Mouse (Mus musculus): Measurements from ENCODE around the gene Kmt5a. TPM values are rescaled to one million over a fixed set of nuclear protein-coding genes. Genes with fewer than 3 reads are reported as not detected.

Kmt5a gene
- polyA plus RNA-seq, 1 experiment from 2014 or later = 37.5 TPM

DNA sequence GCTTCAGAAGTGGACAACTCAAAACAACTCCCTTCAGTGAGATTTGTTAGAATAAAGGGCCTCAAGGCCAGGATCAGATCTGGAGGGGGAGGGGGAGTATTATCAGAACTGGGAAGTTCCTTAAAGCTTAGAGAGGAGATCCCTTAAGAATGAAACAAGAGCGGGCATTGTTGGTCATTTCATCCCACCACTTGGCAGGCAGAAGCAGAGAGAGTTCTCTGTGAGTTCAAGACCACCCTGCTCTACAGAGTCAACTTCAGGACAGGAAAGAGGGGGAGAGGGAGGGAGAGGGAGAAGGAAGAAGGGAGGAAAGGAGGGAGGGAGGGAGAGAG, 39.1 kb downstream of the Kmt5a start:
- 80% methylated on average over 1 of the region's 1 CpGs for WGBS
- no peak for DNase-seq (ENCODE audit: low spot score)
- H3K36me3 ChIP-seq = no peaks in the 10 kb centered on the region
- no peaks in the 10 kb centered on the region for H3K9me3 ChIP-seq (replicated peaks)
- peaks cover 41% of the 10 kb centered on the region for H3K4me1 ChIP-seq
- peak overlapping the region; percentile 85 for H3K4me3 ChIP-seq
- H3K27ac ChIP-seq (replicated peaks) = peak overlapping the region; percentile 71; the same call in 1 of the 2 replicates
- H3K27me3 ChIP-seq (ENCODE audit: low read depth, poor library complexity, severe bottlenecking) = no peaks in the 10 kb centered on the region

DNA sequence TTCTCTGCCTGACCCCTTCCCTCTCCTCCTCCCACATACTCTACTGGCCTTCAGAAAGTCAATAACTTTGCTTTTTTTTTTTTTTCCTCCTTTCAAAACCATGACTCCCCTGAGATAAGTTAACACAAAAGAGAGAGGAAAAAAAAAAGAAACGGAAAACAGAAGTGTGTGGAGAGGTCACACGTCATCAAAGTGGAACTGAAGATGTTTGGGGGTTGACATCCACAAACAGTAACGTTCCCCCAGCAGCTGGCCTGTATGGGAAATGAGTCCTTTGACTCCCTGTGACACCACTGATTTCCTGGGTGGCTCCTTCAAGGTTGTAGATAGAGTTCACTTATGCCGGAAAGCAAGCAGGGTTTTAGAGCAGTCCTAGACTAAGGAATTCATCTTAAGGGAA, 40.4 kb downstream of the Kmt5a start:
- Histone ChIP-seq H3K27ac (replicated peaks) (no peak overlapping the region), H3K27me3 (ENCODE audit: low read depth, poor library complexity, severe bottlenecking) (no peaks in the 10 kb centered on the region), H3K9me3 (replicated peaks) (no peaks in the 10 kb centered on the region), H3K4me1 (peaks cover 51% of the 10 kb centered on the region), H3K36me3 (no peaks in the 10 kb centered on the region), H3K4me3 (no peak overlapping the region)
- 77% methylated on average over 4 of the region's 4 CpGs for WGBS
- no peak for DNase-seq (ENCODE audit: low spot score)

DNA sequence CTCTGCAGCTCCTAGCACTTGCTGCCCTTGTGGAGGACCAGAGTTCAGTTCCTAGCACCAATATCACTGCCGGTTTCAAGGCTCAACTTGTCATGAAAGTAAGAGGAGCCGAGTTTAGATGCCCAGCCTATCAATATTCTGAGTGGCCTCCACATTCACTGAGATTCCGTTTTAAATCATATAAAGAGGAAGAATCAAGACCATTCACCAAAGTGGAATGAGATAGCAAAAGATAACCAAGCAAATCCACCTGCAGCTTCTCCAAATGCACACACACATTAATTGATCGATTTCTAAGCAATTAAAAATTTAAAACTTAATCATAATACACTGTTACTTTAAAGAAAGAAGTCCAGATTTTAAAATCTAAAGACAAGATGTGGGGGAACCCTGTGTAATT, 42.0 kb downstream of the Kmt5a start:
- H3K27ac ChIP-seq (replicated peaks) = no peak overlapping the region
- H3K36me3 ChIP-seq = peaks cover 8% of the 10 kb centered on the region; the same call in 1 of the 2 replicates
- H3K4me3 ChIP-seq = no peak overlapping the region
- no peaks in the 10 kb centered on the region for H3K27me3 ChIP-seq (ENCODE audit: low read depth, poor library complexity, severe bottlenecking)
- H3K9me3 ChIP-seq (replicated peaks) = no peaks in the 10 kb centered on the region
- WGBS = 89% methylated on average over 4 of the region's 4 CpGs
- no peak for DNase-seq (ENCODE audit: low spot score)
- peaks cover 38% of the 10 kb centered on the region for H3K4me1 ChIP-seq

DNA sequence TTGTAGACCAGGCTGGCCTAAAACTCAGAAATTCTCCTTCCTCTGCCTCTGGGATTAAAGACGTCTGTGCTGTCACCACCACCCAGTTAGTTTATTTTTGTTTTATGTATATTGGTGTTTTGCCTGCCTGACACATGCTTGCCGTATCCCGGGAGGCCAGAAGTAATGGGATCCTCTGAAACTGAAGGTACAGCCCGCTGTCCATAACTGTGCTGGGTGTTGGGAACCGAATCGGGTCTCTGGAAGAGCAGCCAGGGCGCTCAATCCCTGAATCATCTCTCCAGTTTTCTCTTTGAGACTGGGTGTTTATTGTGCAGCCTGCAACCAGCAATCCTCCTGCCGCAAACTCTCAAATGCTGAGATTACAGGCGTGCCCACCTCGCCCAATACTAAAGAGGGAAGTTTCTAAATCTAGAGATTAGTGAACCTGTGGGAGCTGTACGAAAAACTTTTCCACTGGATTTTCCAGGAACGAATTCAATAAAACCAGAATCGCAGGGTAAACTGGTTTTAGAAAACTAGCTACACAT, 42.8 kb downstream of the Kmt5a start:
- H3K36me3 ChIP-seq = peaks cover 13% of the 10 kb centered on the region
- H3K4me3 ChIP-seq = peak overlapping the region; percentile 79
- H3K9me3 ChIP-seq (replicated peaks) = no peaks in the 10 kb centered on the region
- H3K27me3 ChIP-seq (ENCODE audit: low read depth, poor library complexity, severe bottlenecking) = no peaks in the 10 kb centered on the region
- peaks cover 30% of the 10 kb centered on the region for H3K4me1 ChIP-seq
- H3K27ac ChIP-seq (replicated peaks) = peak overlapping the region; percentile 99
- peak; percentile 52 for DNase-seq (ENCODE audit: low spot score)
- 7% methylated on average over 13 of the region's 13 CpGs for WGBS

DNA sequence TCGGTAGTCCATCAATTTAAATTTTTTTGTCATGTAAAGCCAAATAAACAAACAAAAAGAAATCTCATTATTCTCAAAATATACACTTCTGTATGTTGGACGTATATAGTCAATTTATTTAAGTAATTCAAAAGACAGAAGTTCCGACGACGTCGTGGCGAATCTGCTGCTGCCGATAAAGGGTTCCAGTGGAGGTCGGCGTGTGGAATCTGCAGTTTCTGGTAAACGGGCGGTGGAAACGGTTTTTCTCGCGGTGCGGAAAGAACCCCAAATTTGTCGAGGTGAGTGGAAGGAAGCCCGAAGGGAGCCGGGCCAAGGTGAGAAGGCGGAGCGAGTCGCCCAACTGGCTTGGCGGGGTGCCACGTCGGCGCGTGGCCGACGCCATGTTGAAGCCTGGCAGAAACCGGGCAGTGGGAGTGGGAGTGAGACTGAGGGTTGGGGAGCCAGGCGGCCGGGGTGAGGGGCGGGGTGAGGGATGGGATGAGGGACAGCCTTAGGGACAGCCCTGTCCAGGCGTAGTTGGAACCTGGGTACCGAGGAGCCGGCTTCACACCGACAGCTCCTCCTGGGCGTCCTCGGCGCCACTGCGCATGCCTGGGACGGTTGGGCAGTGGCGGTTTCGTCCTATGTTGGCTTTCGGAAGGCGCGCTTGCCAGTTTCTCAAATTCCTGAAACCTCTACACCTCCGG, 43.4 kb downstream of the Kmt5a start, which contains the start of gene Snrnp35:
TSS of gene Snrnp35 (plus strand) at position 169 of the 689 bp plus-strand sequence.
- WGBS = under 1% methylated on average over 48 of the region's 48 CpGs
- H3K36me3 ChIP-seq = peaks cover 18% of the 10 kb centered on the region

DNA sequence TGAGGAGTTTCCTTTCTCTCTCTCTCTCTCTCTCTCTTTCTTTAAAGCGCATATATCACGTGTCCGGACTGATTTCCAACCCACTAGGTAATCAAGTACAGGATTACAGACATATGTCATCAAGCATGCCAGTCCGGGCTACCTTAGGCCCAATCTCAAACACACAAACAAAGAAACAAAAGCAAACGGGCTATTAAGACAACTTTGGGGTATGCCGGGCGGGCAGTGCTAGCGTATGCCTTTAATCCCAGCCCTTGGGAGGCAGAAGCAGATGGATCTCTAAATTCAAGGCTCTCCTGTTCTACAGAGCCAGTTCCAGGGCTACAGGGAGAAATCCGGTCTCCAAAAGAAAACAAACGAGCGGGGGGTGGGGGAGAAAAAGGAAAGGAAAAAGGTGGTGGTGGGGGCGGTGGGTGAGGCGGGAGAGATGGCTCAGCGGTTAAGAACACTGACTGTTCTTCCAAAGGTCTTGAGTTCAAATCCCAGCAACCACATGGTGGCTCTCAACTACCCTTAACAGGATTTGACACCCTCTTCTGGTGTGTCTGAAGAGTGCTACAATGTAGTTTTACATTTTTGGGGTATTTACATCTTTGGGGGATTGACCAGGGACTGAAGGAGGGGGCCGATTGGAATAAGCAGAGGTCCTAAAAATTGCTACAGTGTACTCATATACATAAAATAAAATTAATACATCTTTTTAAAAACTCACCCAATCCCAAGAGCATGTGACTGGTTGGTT, 44.1 kb downstream of the Kmt5a start:
- Histone ChIP-seq H3K36me3 (peaks cover 25% of the 10 kb centered on the region), H3K27ac (replicated peaks) (peak overlapping the region; percentile 99), H3K4me3 (peak overlapping the region; percentile 79), H3K27me3 (ENCODE audit: low read depth, poor library complexity, severe bottlenecking) (no peaks in the 10 kb centered on the region), H3K9me3 (replicated peaks) (no peaks in the 10 kb centered on the region), H3K4me1 (peaks cover 19% of the 10 kb centered on the region)
- 9% methylated on average over 15 of the region's 15 CpGs for WGBS
- no peak for DNase-seq (ENCODE audit: low spot score)

More for the DNA sequence above, 43.4 kb downstream of the Kmt5a start, which contains the start of gene Snrnp35:
- no peaks in the 10 kb centered on the region for H3K9me3 ChIP-seq (replicated peaks)
- H3K4me3 ChIP-seq = peak within 1 kb of the TSS; percentile 79
- H3K27me3 ChIP-seq (ENCODE audit: low read depth, poor library complexity, severe bottlenecking) = no peaks in the 10 kb centered on the region
- peak; percentile 90 for DNase-seq (ENCODE audit: low spot score)
- H3K27ac ChIP-seq (replicated peaks) = peak within 1 kb of the TSS; percentile 99
- H3K4me1 ChIP-seq = peaks cover 24% of the 10 kb centered on the region

DNA sequence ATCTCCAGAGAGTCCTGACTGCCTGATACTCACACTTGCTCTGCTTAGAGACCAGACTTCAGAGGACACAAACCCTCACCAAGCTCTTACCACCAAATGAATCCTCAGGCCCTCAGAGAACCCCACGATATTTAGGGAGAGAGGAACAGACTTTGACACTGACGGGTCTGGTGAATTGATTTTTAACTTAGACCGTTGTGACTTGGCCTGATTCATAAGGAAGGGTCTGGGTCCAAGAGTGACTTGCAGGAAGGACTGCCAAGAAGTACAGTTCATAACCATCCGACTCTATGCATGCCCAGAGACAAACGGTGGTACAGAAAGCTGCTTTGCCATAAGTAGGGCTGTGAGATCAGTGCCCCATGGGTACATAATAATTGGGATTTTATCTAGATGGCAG, 45.9 kb downstream of the Kmt5a start:
- Histone ChIP-seq H3K9me3 (replicated peaks) (no peaks in the 10 kb centered on the region), H3K27me3 (ENCODE audit: low read depth, poor library complexity, severe bottlenecking) (no peaks in the 10 kb centered on the region), H3K27ac (replicated peaks) (no peak overlapping the region), H3K4me3 (no peak overlapping the region), H3K4me1 (peaks cover 17% of the 10 kb centered on the region), H3K36me3 (peaks cover 42% of the 10 kb centered on the region)
- DNase-seq (ENCODE audit: low spot score) = no peak
- 97% methylated on average over 5 of the region's 5 CpGs for WGBS

DNA sequence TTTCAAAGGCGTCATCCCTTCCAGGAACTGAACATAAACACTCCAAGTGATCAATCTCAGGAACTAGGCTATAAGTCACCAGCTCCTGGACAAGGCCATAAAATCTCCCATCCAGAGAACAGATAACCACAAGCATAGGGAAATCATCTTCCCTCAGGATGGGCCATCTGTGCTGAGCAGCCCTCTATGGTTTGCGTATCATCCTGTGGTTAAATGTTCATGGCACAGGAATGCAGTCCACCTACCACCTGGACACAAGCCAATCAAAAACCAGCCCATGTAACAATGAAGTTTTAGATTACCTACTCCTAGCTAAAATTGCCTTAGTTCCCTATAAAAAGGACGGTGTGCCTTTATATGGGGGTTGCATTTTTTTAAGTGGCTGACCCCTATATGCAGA, 49.2 kb downstream of the Kmt5a start:
- 94% methylated on average over 3 of the region's 3 CpGs for WGBS
- H3K4me1 ChIP-seq = peaks cover 10% of the 10 kb centered on the region
- H3K27ac ChIP-seq (replicated peaks) = no peak overlapping the region
- DNase-seq (ENCODE audit: low spot score) = no peak
- no peak overlapping the region for H3K4me3 ChIP-seq
- no peaks in the 10 kb centered on the region for H3K9me3 ChIP-seq (replicated peaks)
- H3K36me3 ChIP-seq = peaks cover 74% of the 10 kb centered on the region
- no peaks in the 10 kb centered on the region for H3K27me3 ChIP-seq (ENCODE audit: low read depth, poor library complexity, severe bottlenecking)

DNA sequence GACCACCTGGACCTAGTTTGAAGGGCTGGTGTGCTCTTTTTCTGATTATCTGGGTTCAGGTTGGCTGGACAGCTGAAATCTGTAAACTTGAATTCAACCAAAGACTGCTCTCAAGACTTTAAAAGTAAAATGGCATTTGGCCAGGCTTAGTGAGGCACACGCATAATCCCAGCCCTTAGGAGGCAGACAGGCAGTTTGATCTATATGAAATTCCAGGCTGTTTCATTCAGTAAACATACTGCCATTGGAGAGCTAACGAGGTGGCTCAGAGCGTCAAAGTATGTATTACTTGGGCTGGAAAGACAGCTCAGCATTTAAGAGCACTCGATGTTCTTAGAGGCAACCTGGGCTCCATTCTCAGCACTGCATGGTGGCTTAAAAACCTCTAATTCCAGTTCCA, 52.0 kb downstream of the Kmt5a start:
- H3K27ac ChIP-seq (replicated peaks) = no peak overlapping the region
- no peaks in the 10 kb centered on the region for H3K9me3 ChIP-seq (replicated peaks)
- H3K4me1 ChIP-seq = peaks cover 18% of the 10 kb centered on the region
- 93% methylated on average over 4 of the region's 4 CpGs for WGBS
- peaks cover 94% of the 10 kb centered on the region for H3K36me3 ChIP-seq
- DNase-seq (ENCODE audit: low spot score) = no peak
- H3K4me3 ChIP-seq = no peak overlapping the region
- H3K27me3 ChIP-seq (ENCODE audit: low read depth, poor library complexity, severe bottlenecking) = no peaks in the 10 kb centered on the region

DNA sequence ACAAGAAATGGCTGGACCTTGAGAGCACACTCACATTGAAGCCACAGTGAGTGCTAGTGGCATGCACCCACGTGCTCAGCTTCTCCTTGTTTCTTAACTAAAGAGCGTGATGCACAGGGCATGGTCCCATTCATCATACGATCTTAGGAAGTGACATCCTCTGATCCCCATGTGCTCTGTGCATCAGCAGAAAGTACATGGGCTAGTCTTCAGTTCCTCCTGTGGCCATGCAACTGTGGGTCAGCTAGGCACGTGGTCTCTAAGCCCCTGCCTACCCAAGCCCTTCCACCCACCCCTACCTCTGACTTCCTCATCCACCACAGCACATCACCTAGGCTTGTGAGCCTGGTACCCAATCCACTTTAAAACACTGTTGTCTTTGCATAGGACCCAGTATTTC, 52.9 kb downstream of the Kmt5a start:
- H3K27me3 ChIP-seq (ENCODE audit: low read depth, poor library complexity, severe bottlenecking) = no peaks in the 10 kb centered on the region
- WGBS = 89% methylated on average over 4 of the region's 4 CpGs
- no peak overlapping the region for H3K27ac ChIP-seq (replicated peaks)
- H3K4me1 ChIP-seq = peaks cover 19% of the 10 kb centered on the region
- peaks cover 97% of the 10 kb centered on the region for H3K36me3 ChIP-seq
- H3K9me3 ChIP-seq (replicated peaks) = no peaks in the 10 kb centered on the region
- H3K4me3 ChIP-seq = no peak overlapping the region
- no peak for DNase-seq (ENCODE audit: low spot score)

DNA sequence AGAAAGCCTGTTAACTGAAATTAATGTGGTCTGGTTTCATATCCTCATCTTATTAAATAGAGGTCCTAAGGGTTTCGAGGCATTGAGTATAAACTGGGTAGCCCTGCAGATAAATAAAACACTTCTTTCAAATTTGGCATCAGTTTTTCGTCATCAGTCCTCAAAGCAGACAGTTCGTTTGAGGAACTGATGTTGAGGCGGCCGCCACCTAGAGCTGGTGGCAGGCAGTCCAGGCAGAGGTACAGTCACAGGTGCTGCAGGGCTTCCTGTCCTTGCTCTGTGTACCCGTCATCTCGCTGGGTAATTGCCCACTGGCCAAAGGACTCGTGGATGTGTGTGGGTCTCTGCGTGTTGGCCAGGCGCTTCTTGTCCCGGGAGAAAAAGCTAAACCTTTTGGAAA, 53.7 kb downstream of the Kmt5a start:
- WGBS = 89% methylated on average over 11 of the region's 11 CpGs

DNA sequence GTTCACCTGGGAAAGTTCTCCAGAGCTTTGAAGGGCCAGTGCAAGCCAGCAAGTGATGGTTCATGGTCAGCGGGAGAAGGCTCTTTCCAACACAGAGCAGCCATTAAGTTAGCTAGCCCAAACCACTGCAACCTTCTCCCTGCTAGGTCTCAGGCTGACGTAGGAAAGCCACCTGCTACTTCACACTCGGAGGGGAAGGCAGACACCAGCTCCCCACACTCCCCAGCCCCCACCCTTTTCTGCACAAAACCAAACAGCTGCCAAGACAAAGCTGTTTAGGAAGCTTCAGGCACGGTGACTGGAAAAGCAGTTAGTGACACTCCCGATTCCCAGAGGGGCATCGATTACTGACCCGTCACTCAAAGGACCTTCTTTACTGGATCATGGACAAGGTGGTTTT, 55.8 kb downstream of the Kmt5a start:
- no peak for DNase-seq (ENCODE audit: low spot score)
- 70% methylated on average over 7 of the region's 7 CpGs for WGBS
- Histone ChIP-seq H3K4me3 (no peak overlapping the region), H3K4me1 (peaks cover 35% of the 10 kb centered on the region), H3K9me3 (replicated peaks) (no peaks in the 10 kb centered on the region), H3K36me3 (peaks cover 89% of the 10 kb centered on the region), H3K27ac (replicated peaks) (0 out of 2 replicates have a peak overlapping the region, but pooled peaks have one; percentile 9), H3K27me3 (ENCODE audit: low read depth, poor library complexity, severe bottlenecking) (no peaks in the 10 kb centered on the region)

More for the DNA sequence above, 53.7 kb downstream of the Kmt5a start:
- no peak overlapping the region for H3K27ac ChIP-seq (replicated peaks)
- no peak overlapping the region for H3K4me3 ChIP-seq
- no peaks in the 10 kb centered on the region for H3K9me3 ChIP-seq (replicated peaks)
- H3K36me3 ChIP-seq = peaks cover 98% of the 10 kb centered on the region
- H3K27me3 ChIP-seq (ENCODE audit: low read depth, poor library complexity, severe bottlenecking) = no peaks in the 10 kb centered on the region
- DNase-seq (ENCODE audit: low spot score) = no peak
- peaks cover 24% of the 10 kb centered on the region for H3K4me1 ChIP-seq

Data from midbrain, embryonic 10.5 days (tissue).